Mouse (Mus musculus) CH12.LX (cell line): ENCODE results near the gene Acad11. TPM values are rescaled to one million over a fixed set of nuclear protein-coding genes. Genes with fewer than 3 reads are reported as not detected.

ENCODE experiments used
- DNase-seq: peaks from one replicate; pipeline ENCODE4 v3.0.0-alpha.2; 2013; ENCODE audit errors: extremely low read depth
- H3K27ac ChIP-seq: 2 replicates; pipeline ENCODE4 v1.5.1; 2012; ENCODE audit warnings: low read depth, mild to moderate bottlenecking, control low read depth, moderate library complexity; ENCODE audit not compliant: insufficient read depth
- H3K27me3 ChIP-seq: replicated peaks from 2 replicates; pipeline ENCODE3; 2012; ENCODE audit warnings: inconsistent platforms
- H3K36me3 ChIP-seq, 2 experiments: replicated peaks in 1 of 2; 2 replicates each; pipeline versions ENCODE3 to v1.6.1; 2012; ENCODE audit warnings: inconsistent platforms in 1 of 2, low read length in 1 of 2, mild to moderate bottlenecking in 1 of 2, mixed read lengths in 1 of 2, moderate library complexity in 1 of 2; ENCODE audit not compliant: control insufficient read depth in 1 of 2, insufficient read depth in 1 of 2
- H3K4me1 ChIP-seq, 2 experiments: 2 replicates each; pipeline ENCODE4 v1.6.1; 2012; ENCODE audit warnings: inconsistent platforms in 1 of 2, moderate library complexity in 1 of 2; ENCODE audit not compliant: insufficient read depth in 2 of 2, control insufficient read depth in 1 of 2
- H3K4me2 ChIP-seq: 2 replicates; pipeline ENCODE4 v1.6.1; 2012; ENCODE audit warnings: low read depth, mild to moderate bottlenecking, control low read depth; ENCODE audit not compliant: poor library complexity, insufficient read depth, severe bottlenecking
- H3K4me3 ChIP-seq, 3 experiments: fragments of 150-350 bp in 1 of 3; sonication (generic) in 1 of 3; replicated peaks in 1 of 3; 2 replicates each; pipeline versions ENCODE3 to v1.5.1; 2011 to 2012; ENCODE audit warnings: low read depth in 2 of 3, low read length in 2 of 3, mild to moderate bottlenecking in 2 of 3, moderate library complexity in 2 of 3, control low read depth in 1 of 3, improper control_type of control experiment in 1 of 3, inconsistent platforms in 1 of 3, mixed read lengths in 1 of 3; ENCODE audit not compliant: poor library complexity in 1 of 3
- H3K79me2 ChIP-seq: replicated peaks from 2 replicates; pipeline ENCODE4 v1.6.1; 2012; ENCODE audit warnings: mild to moderate bottlenecking, moderate library complexity; ENCODE audit not compliant: control insufficient read depth, poor library complexity, insufficient read depth, severe bottlenecking; ENCODE audit errors: extremely low read depth
- H3K9ac ChIP-seq: 2 replicates; pipeline ENCODE4 v1.6.1; 2012; ENCODE audit warnings: low read depth, mild to moderate bottlenecking, control low read depth, moderate library complexity; ENCODE audit not compliant: insufficient read depth
- H3K9me3 ChIP-seq: replicated peaks from 2 replicates; pipeline ENCODE3; 2012; ENCODE audit warnings: low read length, inconsistent platforms, mixed read lengths
- CHD2 ChIP-seq: IDR thresholded peaks from 2 replicates; pipeline ENCODE4 v1.6.1; 2011; ENCODE audit warnings: low read length, improper control_type of control experiment
- CTCF ChIP-seq, 2 experiments: IDR thresholded peaks in 1 of 2; conservative IDR thresholded peaks in 1 of 2; 2 replicates each; pipeline ENCODE4 v1.5.1; 2011 to 2012; ENCODE audit warnings: low read depth in 2 of 2, low read length in 2 of 2, improper control_type of control experiment in 1 of 2, inconsistent platforms in 1 of 2, mild to moderate bottlenecking in 1 of 2, moderate library complexity in 1 of 2
- ELF1 ChIP-seq: IDR thresholded peaks from 2 replicates; pipeline ENCODE4 v1.6.1; 2014; ENCODE audit warnings: low read depth, mild to moderate bottlenecking, inconsistent platforms, low read length, improper control_type of control experiment
- EP300 ChIP-seq: IDR thresholded peaks from 2 replicates; pipeline ENCODE4 v1.6.1; 2011; ENCODE audit warnings: low read length, improper control_type of control experiment
- ETS1 ChIP-seq: conservative IDR thresholded peaks from 2 replicates; pipeline ENCODE4 v1.6.1; 2012; ENCODE audit warnings: low read depth, mild to moderate bottlenecking, inconsistent platforms, low read length, improper control_type of control experiment, moderate library complexity
- GABPA ChIP-seq: IDR thresholded peaks from 2 replicates; pipeline ENCODE4 v1.6.1; 2012; ENCODE audit warnings: low read depth, low read length, improper control_type of control experiment, inconsistent platforms; ENCODE audit not compliant: insufficient replicate concordance
- HCFC1 ChIP-seq: IDR thresholded peaks from 2 replicates; pipeline ENCODE4 v1.6.1; 2012; ENCODE audit warnings: low read depth, mild to moderate bottlenecking, inconsistent platforms, low read length, improper control_type of control experiment
- IRF4 ChIP-seq: IDR thresholded peaks from 2 replicates; pipeline ENCODE4 v1.6.1; 2014; ENCODE audit warnings: low read depth, mild to moderate bottlenecking, inconsistent platforms, low read length, improper control_type of control experiment
- JUND ChIP-seq: conservative IDR thresholded peaks from 2 replicates; pipeline ENCODE4 v1.6.1; 2011; ENCODE audit warnings: low read depth, low read length, improper control_type of control experiment
- KAT2A ChIP-seq: IDR thresholded peaks from 2 replicates; pipeline ENCODE4 v1.6.1; 2012; ENCODE audit warnings: low read length, improper control_type of control experiment, inconsistent platforms; ENCODE audit not compliant: insufficient replicate concordance
- MAX ChIP-seq: IDR thresholded peaks from 2 replicates; pipeline ENCODE4 v1.6.1; 2011; ENCODE audit warnings: low read length, improper control_type of control experiment
- MAZ ChIP-seq: IDR thresholded peaks from 2 replicates; pipeline ENCODE4 v1.6.1; 2012; ENCODE audit warnings: low read depth, mild to moderate bottlenecking, inconsistent platforms, low read length, improper control_type of control experiment, moderate library complexity
- MXI1 ChIP-seq: IDR thresholded peaks from 2 replicates; pipeline ENCODE4 v1.6.1; 2011; ENCODE audit warnings: mild to moderate bottlenecking, low read depth, low read length, improper control_type of control experiment
- MYC ChIP-seq: IDR thresholded peaks from 2 replicates; pipeline ENCODE4 v1.6.1; 2011; ENCODE audit warnings: low read depth, mild to moderate bottlenecking, improper control_type of control experiment, low read length
- NELFE ChIP-seq: IDR thresholded peaks from 2 replicates; pipeline ENCODE4 v1.6.1; 2011; ENCODE audit warnings: low read depth, low read length, improper control_type of control experiment
- RCOR1 ChIP-seq: conservative IDR thresholded peaks from 2 replicates; pipeline ENCODE4 v1.6.1; 2012; ENCODE audit warnings: low read depth, mild to moderate bottlenecking, inconsistent platforms, low read length, improper control_type of control experiment
- SIN3A ChIP-seq: IDR thresholded peaks from 2 replicates; pipeline ENCODE4 v1.6.1; 2012; ENCODE audit warnings: low read length, improper control_type of control experiment, inconsistent platforms
- SMC3 ChIP-seq: IDR thresholded peaks from 2 replicates; pipeline ENCODE4 v1.6.1; 2011; ENCODE audit warnings: low read depth, low read length, improper control_type of control experiment
- TCF12 ChIP-seq: IDR thresholded peaks from 2 replicates; pipeline ENCODE4 v1.6.1; 2014; ENCODE audit warnings: low read depth, mild to moderate bottlenecking, inconsistent platforms, low read length, improper control_type of control experiment
- ZC3H11A ChIP-seq: IDR thresholded peaks from 2 replicates; pipeline ENCODE4 v1.6.1; 2012; ENCODE audit warnings: low read depth, mild to moderate bottlenecking, inconsistent platforms, low read length, improper control_type of control experiment
- ZKSCAN1 ChIP-seq: IDR thresholded peaks from 2 replicates; pipeline ENCODE4 v1.6.1; 2012; ENCODE audit warnings: low read depth, inconsistent platforms, low read length, improper control_type of control experiment, borderline replicate concordance
- ZMIZ1 ChIP-seq: IDR thresholded peaks from 2 replicates; pipeline ENCODE4 v1.6.1; 2012; ENCODE audit warnings: low read depth, mild to moderate bottlenecking, inconsistent platforms, low read length, improper control_type of control experiment
- dilution Hi-C: fragments of 300-500 bp; cut with MboI; formaldehyde crosslinking; loops from 2 replicates; pipeline ENCODE4 v1.14.3; 2020; ENCODE audit warnings: low sequenced_read_pairs; ENCODE audit not compliant: extremely low pct_unique_long_range_greater_than_20kb, extremely low pct_ligation_motif_present
- in situ Hi-C: fragments of 300-500 bp; cut with MboI; formaldehyde crosslinking; loops from 3 replicates; pipeline ENCODE4 v1.14.3; 2019; ENCODE audit warnings: low sequenced_read_pairs, low pct_ligation_motif_present, low pct_unique_long_range_greater_than_20kb, mixed read lengths
- polyA plus RNA-seq: library from polyadenylated mRNA; unstranded; fragments of >175 nt; gene quantifications from 2 replicates; pipeline ENCODE4 v1.2.1, GENCODE M21; 2012; ENCODE audit warnings: low read depth; ENCODE audit not compliant: insufficient read length
- total RNA-seq, 2 experiments: library from RNA; depleted of rRNA; stranded (reverse); fragments of 300-350 nt in 1 of 2; fragments of >200 nt in 1 of 2; gene quantifications; 2 replicates each; pipeline ENCODE4 v1.2.3; 2012 to 2014

The Acad11 gene
- total and polyA plus RNA-seq, 3 experiments, result 8.3 to 12.1 (median 10.0) TPM

GRCm38 (mm10) chr9:104107482-104107881, 44.3 kb downstream of the Acad11 start:
- TF ChIP-seq MXI1, result no peak
- TF ChIP-seq SIN3A, result no peak
- no peak for TF ChIP-seq SMC3
- no peak for TF ChIP-seq ZMIZ1
- no peak for TF ChIP-seq ETS1
- TF ChIP-seq JUND, result no peak
- no peak for TF ChIP-seq KAT2A
- TF ChIP-seq ZC3H11A, result no peak
- no peak for TF ChIP-seq CTCF (conservative IDR thresholded peaks at IDR 0.05 in 1 of 2, IDR thresholded peaks at IDR 0.05 in 1 of 2; ENCODE audit: low read depth in 2 of 2, low read length in 2 of 2)
- TF ChIP-seq ZKSCAN1, result no peak
- TF ChIP-seq ELF1, result no peak
- no peak for TF ChIP-seq GABPA
- no peak for TF ChIP-seq MYC
- no peak for TF ChIP-seq EP300
- TF ChIP-seq RCOR1, result no peak
- TF ChIP-seq NELFE, result no peak
- no peak for TF ChIP-seq IRF4
- no peak for TF ChIP-seq CHD2
- no peak for TF ChIP-seq MAZ
- TF ChIP-seq, all 38 proteins: peak for 0
- Histone ChIP-seq H3K9ac (no peak overlapping the region), H3K27me3 (no peaks in the 10 kb centered on the region), H3K4me2 (no peak overlapping the region), H3K4me1 (peaks cover 8 to 24% of the 10 kb centered on the region in 2 experiments), H3K36me3 (peaks cover 0 to 2% of the 10 kb centered on the region in 2 experiments), H3K27ac (no peak overlapping the region), H3K79me2 (no peaks in the 10 kb centered on the region), H3K9me3 (peaks cover 3% of the 10 kb centered on the region), H3K4me3 (no peak overlapping the region)
- DNase-seq, result no peak
- dilution Hi-C loops (no loop called here), in situ Hi-C loops (no loop called here)

GRCm38 (mm10) chr9:104108571-104109143, 45.5 kb downstream of the Acad11 start:
- dilution Hi-C loops, result no loop called here
- no peak for DNase-seq
- H3K9ac ChIP-seq, result no peak overlapping the region
- no peak overlapping the region for H3K27ac ChIP-seq
- H3K79me2 ChIP-seq, result no peaks in the 10 kb centered on the region
- peaks cover 0 to 6% of the 10 kb centered on the region in 2 experiments for H3K36me3 ChIP-seq
- H3K27me3 ChIP-seq, result no peaks in the 10 kb centered on the region
- no peak overlapping the region for H3K4me2 ChIP-seq
- H3K9me3 ChIP-seq, result peaks cover 3% of the 10 kb centered on the region
- no peak overlapping the region for H3K4me3 ChIP-seq
- TF ChIP-seq HCFC1 (no peak), SMC3 (no peak), MXI1 (no peak), TCF12 (no peak), MAX (no peak), MAZ (no peak)
- H3K4me1 ChIP-seq, result peaks cover 0 to 12% of the 10 kb centered on the region in 2 experiments; a peak in 2 of 4 replicates
- in situ Hi-C loops, result no loop called here
